Mouse (Mus musculus) E14TG2a.4 (cell line): ENCODE data around the gene March10.

Source experiments
- CTCF ChIP-seq: conservative IDR thresholded peaks from 2 replicates; pipeline ENCODE4 v1.5.1; 2014; ENCODE audit warnings: low read length
- NANOG ChIP-seq: IDR thresholded peaks from 2 replicates; pipeline ENCODE4 v1.6.1; 2014; ENCODE audit warnings: borderline replicate concordance, low read length, mixed read lengths
- POU5F1 ChIP-seq: IDR thresholded peaks from 2 replicates; pipeline ENCODE4 v1.6.1; 2014; ENCODE audit warnings: low read length, borderline replicate concordance

- TF ChIP-seq CTCF, result no peak
- no peak for TF ChIP-seq POU5F1
- TF ChIP-seq NANOG, result no peak
These were observed 94.3 kb downstream of the March10 start for GRCm38 (mm10) chr11:105362041-105362765.
